Mouse (Mus musculus): ENCODE measurements around the gene Krtap1-3. TPM values are rescaled to one million over a fixed set of nuclear protein-coding genes. Genes with fewer than 3 reads are reported as not detected.

Gene Krtap1-3
- polyA plus RNA-seq, 1 experiment from 2014 or later = not detected

DNA sequence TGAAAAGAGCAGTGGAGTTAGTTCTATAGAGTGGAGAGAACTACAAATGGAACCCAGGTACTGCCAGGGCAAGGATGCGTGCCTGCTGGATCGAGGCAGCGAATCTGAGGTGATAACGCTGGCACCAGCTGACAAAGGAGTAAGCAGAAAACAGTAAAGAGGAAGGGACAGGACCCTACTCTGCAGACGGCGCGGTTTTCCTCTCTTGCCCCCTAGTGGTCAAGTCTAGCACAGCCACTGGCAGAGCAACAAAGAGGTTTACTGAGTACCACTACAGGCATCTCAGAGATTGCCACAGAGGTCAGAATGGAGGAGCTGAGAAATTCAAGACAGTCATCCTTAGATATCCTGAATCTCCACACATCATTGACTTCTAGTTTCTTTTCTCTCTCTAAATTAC is 17.0 kb downstream of the Krtap1-3 start:
- no peaks in the 10 kb centered on the region for H3K9me3 ChIP-seq (replicated peaks; ENCODE audit: control insufficient read depth, low read length)
- no peaks in the 10 kb centered on the region for H3K36me3 ChIP-seq (ENCODE audit: control insufficient read depth, insufficient read depth)
- no peak overlapping the region for H3K4me3 ChIP-seq (ENCODE audit: low read length)
- H3K4me1 ChIP-seq (ENCODE audit: control insufficient read depth, insufficient read depth, low read length) = no peaks in the 10 kb centered on the region
- H3K27ac ChIP-seq (ENCODE audit: low read length) = no peak overlapping the region
- ATAC-seq (replicated peaks; ENCODE audit: extremely low read depth, insufficient read depth, low FRiP score) = no peak
- H3K9ac ChIP-seq (ENCODE audit: low read length) = no peak overlapping the region
- peak overlapping the region; percentile 44 for H3K4me2 ChIP-seq (ENCODE audit: low read depth, low read length)
- 3% methylated on average over 7 of the region's 7 CpGs for WGBS
- H3K27me3 ChIP-seq (ENCODE audit: control insufficient read depth, insufficient read depth, low read length) = no peaks in the 10 kb centered on the region

DNA sequence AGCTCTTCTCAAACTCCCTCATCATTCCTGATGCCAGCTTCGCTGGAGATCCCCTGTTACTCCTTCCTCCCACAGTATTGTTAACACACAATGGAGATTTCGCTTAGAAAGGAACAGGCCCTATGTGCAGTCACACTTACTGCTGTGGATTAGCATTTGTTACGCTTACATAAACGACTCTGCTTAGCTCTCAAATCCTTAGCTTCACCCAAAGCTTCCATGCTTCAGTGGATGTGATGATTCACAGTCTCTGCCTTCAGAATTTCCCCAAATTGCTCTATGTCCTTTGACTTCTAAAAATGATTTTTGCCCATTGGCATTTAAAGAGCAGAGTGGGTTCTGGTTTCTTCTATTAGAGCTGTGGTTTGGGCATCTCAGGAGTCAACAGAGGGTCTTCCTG is 18.0 kb downstream of the Krtap1-3 start:
- 59% methylated on average over 4 of the region's 4 CpGs for WGBS
- no peaks in the 10 kb centered on the region for H3K4me1 ChIP-seq (ENCODE audit: control insufficient read depth, insufficient read depth, low read length)
- H3K27me3 ChIP-seq (ENCODE audit: control insufficient read depth, insufficient read depth, low read length) = no peaks in the 10 kb centered on the region
- ATAC-seq (replicated peaks; ENCODE audit: extremely low read depth, insufficient read depth, low FRiP score) = no peak
- no peak overlapping the region for H3K27ac ChIP-seq (ENCODE audit: low read length)
- no peak overlapping the region for H3K4me3 ChIP-seq (ENCODE audit: low read length)
- no peaks in the 10 kb centered on the region for H3K9me3 ChIP-seq (replicated peaks; ENCODE audit: control insufficient read depth, low read length)
- H3K4me2 ChIP-seq (ENCODE audit: low read depth, low read length) = no peak overlapping the region
- no peak overlapping the region for H3K9ac ChIP-seq (ENCODE audit: low read length)
- no peaks in the 10 kb centered on the region for H3K36me3 ChIP-seq (ENCODE audit: control insufficient read depth, insufficient read depth)

DNA sequence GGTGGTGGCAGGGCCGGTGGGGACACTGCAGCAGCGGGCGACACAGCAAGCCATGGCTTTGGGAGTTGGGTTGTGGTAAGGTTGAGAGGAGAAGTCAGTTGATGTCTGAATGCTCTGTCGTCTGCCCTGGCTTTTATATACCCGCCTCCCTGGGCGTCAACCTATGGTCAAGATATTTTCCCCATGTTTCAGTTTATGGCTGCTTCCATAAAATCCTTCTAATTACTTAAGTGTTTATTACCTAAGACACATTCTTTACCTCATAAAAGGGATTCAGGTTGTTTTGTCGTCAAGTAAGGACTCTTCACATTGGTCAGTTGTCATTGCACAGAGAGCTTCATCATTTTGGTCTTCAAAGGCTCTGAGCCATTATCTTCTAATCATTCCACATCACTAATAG is 24.6 kb downstream of the Krtap1-3 start, which contains the start of gene Krtap3-1:
Gene Krtap3-1 (minus strand): TSS at position 101 of the 400 bp plus-strand sequence.
- H3K9me3 ChIP-seq (replicated peaks; ENCODE audit: control insufficient read depth, low read length) = no peaks in the 10 kb centered on the region
- no peak within 1 kb of the TSS for H3K27ac ChIP-seq (ENCODE audit: low read length)
- no peak within 1 kb of the TSS for H3K9ac ChIP-seq (ENCODE audit: low read length)
- no peaks in the 10 kb centered on the region for H3K36me3 ChIP-seq (ENCODE audit: control insufficient read depth, insufficient read depth)
- 86% methylated on average over 7 of the region's 7 CpGs for WGBS
- ATAC-seq (replicated peaks; ENCODE audit: extremely low read depth, insufficient read depth, low FRiP score) = no peak
- H3K4me3 ChIP-seq (ENCODE audit: low read length) = no peak within 1 kb of the TSS
- H3K4me1 ChIP-seq (ENCODE audit: control insufficient read depth, insufficient read depth, low read length) = no peaks in the 10 kb centered on the region
- no peaks in the 10 kb centered on the region for H3K27me3 ChIP-seq (ENCODE audit: control insufficient read depth, insufficient read depth, low read length)
- H3K4me2 ChIP-seq (ENCODE audit: low read depth, low read length) = no peak within 1 kb of the TSS

DNA sequence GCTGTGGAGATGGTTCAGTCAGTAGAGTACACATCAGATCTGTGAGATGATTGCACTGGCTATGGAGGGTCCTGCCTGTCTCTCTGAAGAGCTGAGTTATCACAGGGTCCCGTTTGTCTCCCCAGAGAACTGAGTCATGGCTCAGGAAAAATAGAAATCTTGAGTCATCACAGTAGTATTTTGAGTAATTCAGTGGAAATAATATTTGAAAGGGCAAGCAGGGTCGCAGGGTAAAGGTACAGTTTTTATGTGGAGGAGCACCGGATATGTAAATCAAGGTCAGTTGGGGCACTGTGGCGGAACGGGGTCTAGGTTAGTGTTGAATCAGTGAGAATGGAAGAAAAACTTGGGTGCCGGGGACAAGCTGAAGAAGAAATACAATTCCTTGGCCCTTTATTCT is 28.6 kb downstream of the Krtap1-3 start:
- no peak overlapping the region for H3K27ac ChIP-seq (ENCODE audit: low read length)
- no peak overlapping the region for H3K9ac ChIP-seq (ENCODE audit: low read length)
- H3K27me3 ChIP-seq (ENCODE audit: control insufficient read depth, insufficient read depth, low read length) = no peaks in the 10 kb centered on the region
- H3K9me3 ChIP-seq (replicated peaks; ENCODE audit: control insufficient read depth, low read length) = no peaks in the 10 kb centered on the region
- WGBS = 77% methylated on average over 6 of the region's 6 CpGs
- no peak overlapping the region for H3K4me2 ChIP-seq (ENCODE audit: low read depth, low read length)
- H3K4me3 ChIP-seq (ENCODE audit: low read length) = no peak overlapping the region
- no peak for ATAC-seq (replicated peaks; ENCODE audit: extremely low read depth, insufficient read depth, low FRiP score)
- H3K36me3 ChIP-seq (ENCODE audit: control insufficient read depth, insufficient read depth) = no peaks in the 10 kb centered on the region
- H3K4me1 ChIP-seq (ENCODE audit: control insufficient read depth, insufficient read depth, low read length) = no peaks in the 10 kb centered on the region; the same call in 1 of the 2 replicates

DNA sequence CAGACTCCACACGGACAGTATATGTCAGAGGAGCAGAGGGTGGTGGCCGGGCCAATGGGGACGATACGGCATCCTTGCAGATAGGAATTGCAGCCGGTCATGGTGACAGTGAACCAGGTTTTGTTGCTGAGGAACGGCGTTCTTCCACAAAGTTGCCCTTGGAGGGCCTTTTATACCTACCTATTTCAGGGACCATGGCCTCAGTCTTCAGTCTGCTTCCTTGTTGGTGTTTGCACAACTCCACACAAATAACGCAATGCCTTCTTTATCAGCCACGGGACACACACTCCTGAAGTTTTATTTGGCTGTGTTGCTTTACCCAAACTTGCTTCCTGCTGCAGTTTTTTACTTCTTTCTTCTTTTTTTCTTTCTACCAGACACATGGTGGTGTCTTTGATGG is 31.8 kb downstream of the Krtap1-3 start, which contains the start of gene Gm11939:
Gene Gm11939 (minus strand): TSS at position 101 of the 400 bp plus-strand sequence.
- Histone ChIP-seq H3K27ac (ENCODE audit: low read length) (no peak within 1 kb of the TSS), H3K9me3 (replicated peaks; ENCODE audit: control insufficient read depth, low read length) (no peaks in the 10 kb centered on the region), H3K27me3 (ENCODE audit: control insufficient read depth, insufficient read depth, low read length) (no peaks in the 10 kb centered on the region), H3K4me1 (ENCODE audit: control insufficient read depth, insufficient read depth, low read length) (no peaks in the 10 kb centered on the region; the same call in 1 of the 2 replicates), H3K9ac (ENCODE audit: low read length) (no peak within 1 kb of the TSS), H3K4me2 (ENCODE audit: low read depth, low read length) (no peak within 1 kb of the TSS), H3K36me3 (ENCODE audit: control insufficient read depth, insufficient read depth) (no peaks in the 10 kb centered on the region), H3K4me3 (ENCODE audit: low read length) (no peak within 1 kb of the TSS)
- WGBS = 84% methylated on average over 9 of the region's 9 CpGs
- ATAC-seq (replicated peaks; ENCODE audit: extremely low read depth, insufficient read depth, low FRiP score) = no peak

DNA sequence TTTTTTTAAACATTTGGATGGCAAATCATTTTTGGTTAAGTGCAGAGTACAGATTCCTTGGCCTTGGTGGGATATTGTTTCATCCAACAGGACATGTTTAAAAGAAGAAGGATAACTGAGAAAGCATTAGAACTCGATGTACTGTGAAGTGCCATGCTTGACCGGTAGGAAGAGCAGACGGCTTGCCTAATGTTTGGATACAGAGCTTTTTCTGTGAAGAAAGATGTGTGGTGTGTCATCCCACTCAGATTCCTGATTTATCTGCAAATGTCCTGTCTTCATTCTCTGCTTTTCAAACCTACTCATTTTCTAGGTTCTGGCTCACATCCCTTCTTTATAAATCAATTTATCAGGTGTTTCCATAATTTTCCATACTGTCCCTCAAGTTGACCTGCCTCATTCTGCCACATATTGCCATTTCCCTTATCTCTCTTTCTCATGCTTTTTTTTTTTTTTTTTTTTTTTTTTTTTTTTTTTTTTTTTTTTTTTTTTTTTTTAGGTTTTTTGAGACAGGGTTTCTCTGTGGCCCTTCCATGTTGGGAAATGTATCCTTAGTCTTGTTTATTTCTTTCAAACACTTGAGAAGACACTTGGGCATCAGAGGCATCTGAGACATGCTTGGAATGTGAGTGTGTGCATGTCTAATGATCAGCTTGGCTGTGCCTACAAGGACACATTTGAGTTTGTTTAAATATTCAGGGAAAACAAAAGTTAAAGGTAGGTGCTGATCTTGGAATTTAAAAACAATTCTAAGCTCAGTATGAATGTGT is 33.0 kb downstream of the Krtap1-3 start:
- Histone ChIP-seq H3K27me3 (ENCODE audit: control insufficient read depth, insufficient read depth, low read length) (no peaks in the 10 kb centered on the region), H3K4me2 (ENCODE audit: low read depth, low read length) (no peak overlapping the region), H3K4me3 (ENCODE audit: low read length) (no peak overlapping the region), H3K36me3 (ENCODE audit: control insufficient read depth, insufficient read depth) (no peaks in the 10 kb centered on the region), H3K27ac (ENCODE audit: low read length) (no peak overlapping the region), H3K9me3 (replicated peaks; ENCODE audit: control insufficient read depth, low read length) (no peaks in the 10 kb centered on the region), H3K4me1 (ENCODE audit: control insufficient read depth, insufficient read depth, low read length) (no peaks in the 10 kb centered on the region; the same call in 1 of the 2 replicates), H3K9ac (ENCODE audit: low read length) (no peak overlapping the region)
- 66% methylated on average over 3 of the region's 3 CpGs for WGBS
- ATAC-seq (replicated peaks; ENCODE audit: extremely low read depth, insufficient read depth, low FRiP score) = no peak

DNA sequence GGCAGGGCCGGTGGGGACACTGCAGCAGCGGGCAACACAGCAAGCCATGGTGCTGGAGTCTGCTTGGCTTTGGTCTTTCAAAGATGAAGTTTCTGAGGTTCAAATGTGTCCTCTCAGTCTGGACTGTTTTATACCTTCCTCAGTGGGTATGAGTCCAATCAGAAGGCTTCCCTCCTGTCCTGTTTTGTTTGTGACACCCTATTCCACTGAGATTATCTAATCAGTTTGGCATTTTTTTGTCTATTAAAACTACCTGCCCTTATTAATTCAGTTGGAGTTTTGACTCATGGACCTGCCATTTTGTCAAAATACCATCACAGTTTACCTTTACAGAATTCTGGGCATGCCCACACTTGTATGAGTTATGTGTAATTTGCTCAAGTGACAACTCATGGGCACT is 34.4 kb downstream of the Krtap1-3 start, which contains the start of gene Krtap3-2:
Gene Krtap3-2 (minus strand): TSS at position 101 of the 400 bp plus-strand sequence.
- Histone ChIP-seq H3K27ac (ENCODE audit: low read length) (no peak within 1 kb of the TSS), H3K36me3 (ENCODE audit: control insufficient read depth, insufficient read depth) (no peaks in the 10 kb centered on the region), H3K9me3 (replicated peaks; ENCODE audit: control insufficient read depth, low read length) (no peaks in the 10 kb centered on the region), H3K4me1 (ENCODE audit: control insufficient read depth, insufficient read depth, low read length) (no peaks in the 10 kb centered on the region; the same call in 1 of the 2 replicates), H3K4me3 (ENCODE audit: low read length) (no peak within 1 kb of the TSS), H3K4me2 (ENCODE audit: low read depth, low read length) (no peak within 1 kb of the TSS), H3K9ac (ENCODE audit: low read length) (no peak within 1 kb of the TSS), H3K27me3 (ENCODE audit: control insufficient read depth, insufficient read depth, low read length) (no peaks in the 10 kb centered on the region)
- no peak for ATAC-seq (replicated peaks; ENCODE audit: extremely low read depth, insufficient read depth, low FRiP score)
- 64% methylated on average over 2 of the region's 2 CpGs for WGBS

DNA sequence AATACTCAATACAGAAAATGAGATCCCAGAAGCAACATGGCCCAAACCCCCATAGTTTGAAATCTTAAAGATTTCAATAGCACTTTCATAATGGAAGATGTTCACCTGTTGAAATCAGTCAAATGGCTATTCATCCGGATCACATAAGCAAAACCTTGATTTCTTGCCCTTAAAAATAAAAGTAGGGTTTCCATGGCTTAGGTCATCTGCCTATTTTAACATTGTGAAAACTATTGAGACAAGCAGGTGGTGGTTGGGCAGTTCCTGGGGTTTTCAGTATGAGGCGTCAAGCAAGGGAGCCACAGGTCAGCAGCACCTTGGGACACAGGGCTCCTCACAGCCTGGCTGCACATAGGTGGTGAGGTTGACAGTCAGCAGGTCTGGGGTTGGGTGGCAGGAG is 34.9 kb downstream of the Krtap1-3 start:
- H3K27ac ChIP-seq (ENCODE audit: low read length) = no peak overlapping the region
- 83% methylated on average over 2 of the region's 2 CpGs for WGBS

DNA sequence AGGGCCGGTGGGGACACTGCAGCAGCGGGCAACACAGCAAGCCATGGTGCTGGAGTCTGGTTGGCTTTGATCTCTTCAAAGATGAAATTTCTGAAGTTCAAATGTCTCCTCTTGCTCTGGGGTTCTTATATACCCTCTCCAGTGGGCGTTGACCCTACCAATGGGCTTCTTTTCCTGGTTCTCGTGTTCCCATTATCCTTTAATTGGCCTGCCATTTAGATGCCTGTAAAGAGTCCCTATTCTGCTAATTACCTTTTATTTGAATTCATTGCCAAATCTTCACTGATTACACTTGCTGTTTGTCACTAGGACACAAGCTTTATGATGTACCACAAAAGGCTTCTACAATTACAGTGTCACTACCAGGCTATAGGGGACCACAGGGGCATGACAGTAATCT is 40.4 kb downstream of the Krtap1-3 start, which contains the start of gene Krtap3-3:
Gene Krtap3-3 (minus strand): TSS at position 101 of the 400 bp plus-strand sequence.
- H3K4me2 ChIP-seq (ENCODE audit: low read depth, low read length) = no peak within 1 kb of the TSS
- no peaks in the 10 kb centered on the region for H3K4me1 ChIP-seq (ENCODE audit: control insufficient read depth, insufficient read depth, low read length)
- H3K9ac ChIP-seq (ENCODE audit: low read length) = no peak within 1 kb of the TSS
- H3K9me3 ChIP-seq (replicated peaks; ENCODE audit: control insufficient read depth, low read length) = no peaks in the 10 kb centered on the region
- H3K36me3 ChIP-seq (ENCODE audit: control insufficient read depth, insufficient read depth) = no peaks in the 10 kb centered on the region
- no peak within 1 kb of the TSS for H3K4me3 ChIP-seq (ENCODE audit: low read length)
- H3K27ac ChIP-seq (ENCODE audit: low read length) = no peak within 1 kb of the TSS
- no peak for ATAC-seq (replicated peaks; ENCODE audit: extremely low read depth, insufficient read depth, low FRiP score)
- H3K27me3 ChIP-seq (ENCODE audit: control insufficient read depth, insufficient read depth, low read length) = no peaks in the 10 kb centered on the region
- 50% methylated on average over 4 of the region's 4 CpGs for WGBS

More for the DNA sequence above, 34.9 kb downstream of the Krtap1-3 start:
- no peak overlapping the region for H3K4me2 ChIP-seq (ENCODE audit: low read depth, low read length)
- H3K9ac ChIP-seq (ENCODE audit: low read length) = no peak overlapping the region
- ATAC-seq (replicated peaks; ENCODE audit: extremely low read depth, insufficient read depth, low FRiP score) = no peak
- H3K27me3 ChIP-seq (ENCODE audit: control insufficient read depth, insufficient read depth, low read length) = no peaks in the 10 kb centered on the region
- H3K36me3 ChIP-seq (ENCODE audit: control insufficient read depth, insufficient read depth) = no peaks in the 10 kb centered on the region
- no peaks in the 10 kb centered on the region for H3K9me3 ChIP-seq (replicated peaks; ENCODE audit: control insufficient read depth, low read length)
- no peaks in the 10 kb centered on the region; the same call in 1 of the 2 replicates for H3K4me1 ChIP-seq (ENCODE audit: control insufficient read depth, insufficient read depth, low read length)
- no peak overlapping the region for H3K4me3 ChIP-seq (ENCODE audit: low read length)
